Mouse (Mus musculus): ENCODE measurements at regions not wholly inside any gene's neighbourhood (a gene's known extent, or its start where the extent isn't known, plus 50 kb on each side); places are given as distances from the start of the nearest gene placed in this dataset.

GRCm38 (mm10) chr10:3630763-3631223, 90.8 kb downstream of the Iyd start:
- DNase-seq = peak; percentile 8

DNA sequence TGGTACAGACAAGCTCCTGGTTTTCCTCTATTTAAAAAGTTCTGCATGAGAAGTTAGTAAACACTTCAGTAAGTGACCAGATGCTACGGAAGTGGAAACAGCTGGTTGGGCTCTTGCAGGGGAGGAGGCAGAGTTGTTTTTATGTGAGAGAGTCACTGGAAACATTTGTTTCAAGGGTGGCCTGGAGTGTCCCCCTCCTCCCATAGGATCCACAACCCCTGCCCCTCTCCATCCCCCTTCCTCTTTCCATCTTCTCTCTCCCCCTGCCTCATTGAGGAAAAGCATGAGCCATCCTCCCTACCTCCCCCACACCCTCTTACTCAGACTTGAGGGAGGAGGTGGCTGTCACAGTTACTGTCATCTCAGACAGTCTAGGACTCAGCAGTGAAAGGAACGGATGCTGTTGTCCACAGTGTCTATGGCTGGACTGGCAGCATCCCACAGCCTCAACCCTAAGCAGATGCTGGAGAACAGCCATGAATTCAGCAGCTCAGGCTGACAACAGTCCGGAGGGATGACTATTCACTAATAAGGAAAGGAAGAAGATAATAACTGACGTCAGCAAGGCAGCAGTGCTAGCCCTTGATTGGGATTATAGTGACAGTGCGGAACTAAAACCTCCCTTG, 93.9 kb downstream of the Iyd start:
- no peak for DNase-seq

- no peak for DNase-seq
These were observed 96.1 kb upstream of the Plekhg1 start for GRCm38 (mm10) chr10:3644111-3644510.

DNA sequence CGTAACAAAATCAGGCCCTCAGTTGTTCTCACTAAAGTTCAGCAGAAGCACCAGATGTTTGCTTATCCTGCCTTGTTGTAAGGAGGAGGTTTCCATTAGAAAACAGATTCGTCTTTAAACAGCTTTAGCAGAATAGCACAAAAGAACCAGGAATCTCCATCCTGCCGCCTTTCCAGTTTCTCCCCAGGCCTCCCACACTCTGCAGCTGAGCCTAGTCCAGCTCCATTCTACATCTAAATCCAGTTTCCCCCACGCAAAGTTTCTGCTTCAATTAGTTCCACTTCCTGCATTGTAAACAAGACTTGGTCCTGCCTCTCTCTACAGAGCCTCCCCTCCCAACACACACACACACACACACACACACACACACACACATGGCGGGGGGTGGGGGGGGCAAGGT, 95.1 kb upstream of the Plekhg1 start:
- DNase-seq = no peak

DNA sequence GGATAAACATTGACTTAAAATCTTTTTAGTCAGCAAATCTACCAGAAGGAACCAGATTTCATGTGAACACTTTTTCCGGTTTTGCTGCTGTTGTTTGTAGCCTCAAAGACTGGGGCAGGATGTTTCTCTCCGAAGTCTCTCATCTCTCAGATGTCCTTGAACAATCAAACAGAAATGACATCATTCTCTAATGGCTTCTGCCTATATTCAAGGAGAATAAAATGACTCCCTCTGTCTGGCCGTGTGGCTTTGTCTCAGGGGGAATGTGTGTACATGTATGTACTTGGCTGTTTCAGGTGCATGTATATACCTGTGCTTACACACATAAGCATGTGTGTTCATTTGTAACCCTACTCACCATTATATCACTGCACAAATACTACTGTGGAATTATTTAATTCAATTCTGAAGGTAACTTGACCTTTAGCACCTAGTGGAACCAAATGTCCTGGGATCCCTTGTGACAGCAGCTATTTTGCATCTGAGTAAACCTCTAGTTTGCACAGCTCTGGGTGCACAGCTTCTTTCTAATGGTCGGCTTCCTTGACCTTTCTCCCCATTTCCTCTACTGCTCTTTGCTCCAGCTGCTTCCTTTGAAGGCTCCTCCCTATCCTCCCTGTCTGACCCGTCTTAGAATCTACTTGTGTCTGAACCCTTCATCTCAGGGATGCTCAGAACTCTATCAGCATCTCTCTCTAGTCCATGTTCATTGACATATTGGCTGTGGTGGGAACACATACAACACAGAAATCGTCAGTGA, 93.8 kb upstream of the Plekhg1 start:
- DNase-seq = no peak

- no peak for DNase-seq
These were observed 92.1 kb upstream of the Plekhg1 start for GRCm38 (mm10) chr10:3647811-3648731.

- no peak for DNase-seq
These were observed 90.2 kb upstream of the Plekhg1 start for GRCm38 (mm10) chr10:3649983-3650382.

GRCm38 (mm10) chr10:3650561-3650960, 89.6 kb upstream of the Plekhg1 start:
- no peak for DNase-seq

GRCm38 (mm10) chr10:3652522-3652921, 87.6 kb upstream of the Plekhg1 start:
- no peak for DNase-seq

GRCm38 (mm10) chr10:3656081-3656480, 84.1 kb upstream of the Plekhg1 start:
- no peak for DNase-seq

DNA sequence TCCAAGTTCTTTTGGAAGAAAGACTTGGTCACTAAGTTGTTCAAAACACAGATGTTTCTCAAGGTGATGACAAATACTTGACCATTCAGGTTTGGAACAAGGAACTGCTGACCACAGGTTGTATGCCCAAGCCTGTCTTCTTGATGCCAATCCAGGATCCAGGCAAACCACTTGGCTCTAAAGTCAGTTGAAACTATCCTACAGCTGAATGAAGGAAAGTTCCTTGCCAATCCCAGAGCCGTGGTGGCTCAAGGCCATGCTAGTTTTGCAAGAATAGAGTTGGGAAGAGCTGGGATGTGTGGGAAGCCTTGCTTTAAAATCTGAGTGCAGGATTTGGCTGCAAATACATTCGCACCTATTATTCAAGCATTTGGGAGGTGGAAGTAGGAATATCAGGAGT, 78.0 kb upstream of the Plekhg1 start:
- DNase-seq = no peak

- DNase-seq = no peak
These were observed 77.6 kb upstream of the Plekhg1 start for GRCm38 (mm10) chr10:3662571-3662970.

DNA sequence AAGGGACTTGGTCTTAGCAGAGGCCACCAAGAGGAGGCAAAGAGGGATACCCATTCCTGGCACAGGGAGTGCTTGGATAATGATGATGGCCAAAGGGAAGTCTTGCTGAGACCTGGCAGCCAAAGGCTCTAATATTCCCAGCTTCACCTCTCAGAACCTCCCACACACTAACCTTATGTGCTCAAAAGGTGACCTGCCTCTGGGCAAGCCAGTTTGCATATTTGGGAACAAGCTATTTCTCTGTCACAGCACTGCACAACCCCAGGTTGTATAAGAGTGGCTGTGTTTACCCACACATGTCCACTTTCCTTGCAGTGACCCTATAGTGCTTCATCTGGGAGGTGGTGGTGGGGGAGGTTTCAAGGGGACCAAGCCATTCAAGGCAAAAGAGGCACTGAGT, 76.9 kb upstream of the Plekhg1 start:
- no peak for DNase-seq

GRCm38 (mm10) chr10:3684481-3684880, 55.7 kb upstream of the Plekhg1 start:
- no peak for DNase-seq

Data from adrenal gland, postnatal 25 days (tissue).